Mouse (Mus musculus): Measurements from ENCODE around the gene Anxa5.

- TF ChIP-seq CTCF (IDR thresholded peaks at IDR 0.05; ENCODE audit: low read depth, low read length) (no peak), EP300 (IDR thresholded peaks at IDR 0.05; ENCODE audit: insufficient read depth, low read depth, low read length) (no peak), POLR2A (IDR thresholded peaks at IDR 0.05; ENCODE audit: insufficient read depth, low read length) (no peak)
Observed at GRCm38 (mm10) chr3:36468871-36469270, 6.8 kb downstream of the Anxa5 start.
